Mouse (Mus musculus) left cerebral cortex, postnatal 4 days (tissue): ENCODE measurements around the gene Itpr2. TPM values are rescaled to one million over a fixed set of nuclear protein-coding genes. Genes with fewer than 3 reads are reported as not detected.

ENCODE experiments used
- DNase-seq: peaks from one replicate; pipeline ENCODE4 v3.0.0-alpha.2; 2022
- intact Hi-C: fragments of 180-260 bp; cut with DNase I; formaldehyde crosslinking; loops from one replicate; pipeline ENCODE4 v1.15.1; 2025
- total RNA-seq, 2 experiments: library from RNA; stranded (reverse); gene quantifications; 2 replicates each; pipeline ENCODE4 v1.2.3; 2021

Gene Itpr2
- total RNA-seq, 2 experiments from 2014 or later = 11.3 to 12.9 TPM

GRCm38 (mm10) chr6:146324541-146325204 is 177.3 kb downstream of the Itpr2 start:
- intact Hi-C loops = no loop called here
- DNase-seq = no peak

- no peak for DNase-seq
- intact Hi-C loops = no loop called here
Measured at GRCm38 (mm10) chr6:146322555-146322954, 179.5 kb downstream of the Itpr2 start.

GRCm38 (mm10) chr6:146321951-146322350 is 180.1 kb downstream of the Itpr2 start:
- intact Hi-C loops = no loop called here
- DNase-seq = no peak

- intact Hi-C loops = no loop called here
- no peak for DNase-seq
Measured at GRCm38 (mm10) chr6:146316415-146316814, 185.6 kb downstream of the Itpr2 start.

GRCm38 (mm10) chr6:146315153-146315552 is 186.9 kb downstream of the Itpr2 start:
- intact Hi-C loops = no loop called here
- DNase-seq = no peak

- DNase-seq = no peak
- intact Hi-C loops = no loop called here
Measured at GRCm38 (mm10) chr6:146314304-146314703, 187.7 kb downstream of the Itpr2 start.

GRCm38 (mm10) chr6:146313396-146313795 is 188.6 kb downstream of the Itpr2 start:
- intact Hi-C loops = no loop called here
- DNase-seq = no peak

GRCm38 (mm10) chr6:146310210-146310609 is 191.8 kb downstream of the Itpr2 start:
- intact Hi-C loops = no loop called here
- no peak for DNase-seq

GRCm38 (mm10) chr6:146309335-146309734 is 192.7 kb downstream of the Itpr2 start:
- intact Hi-C loops = no loop called here
- DNase-seq = no peak

- intact Hi-C loops = no loop called here
- DNase-seq = no peak
Measured at GRCm38 (mm10) chr6:146305995-146306394, 196.0 kb downstream of the Itpr2 start.

- intact Hi-C loops = no loop called here
Measured at GRCm38 (mm10) chr6:146304088-146304487, 197.9 kb downstream of the Itpr2 start.

GRCm38 (mm10) chr6:146303336-146303735 is 198.7 kb downstream of the Itpr2 start:
- intact Hi-C loops = no loop called here
- peak; percentile 61 for DNase-seq

More at GRCm38 (mm10) chr6:146304088-146304487, 197.9 kb downstream of the Itpr2 start:
- no peak for DNase-seq

GRCm38 (mm10) chr6:146302574-146303130 is 199.4 kb downstream of the Itpr2 start:
- intact Hi-C loops = no loop called here

GRCm38 (mm10) chr6:146302101-146302500 is 199.9 kb downstream of the Itpr2 start:
- intact Hi-C loops = no loop called here
- DNase-seq = no peak

More at GRCm38 (mm10) chr6:146302574-146303130, 199.4 kb downstream of the Itpr2 start:
- no peak for DNase-seq

- intact Hi-C loops = no loop called here
Measured at GRCm38 (mm10) chr6:146300961-146301360, 201.1 kb downstream of the Itpr2 start.

GRCm38 (mm10) chr6:146298712-146299111 is 203.3 kb downstream of the Itpr2 start:
- no peak for DNase-seq
- intact Hi-C loops = no loop called here

More at GRCm38 (mm10) chr6:146300961-146301360, 201.1 kb downstream of the Itpr2 start:
- no peak for DNase-seq

GRCm38 (mm10) chr6:146291036-146291435 is 211.0 kb downstream of the Itpr2 start:
- no peak for DNase-seq
- intact Hi-C loops = no loop called here

- intact Hi-C loops = no loop called here
- no peak for DNase-seq
Measured at GRCm38 (mm10) chr6:146289801-146290200, 212.2 kb downstream of the Itpr2 start.

GRCm38 (mm10) chr6:146288266-146288665 is 213.8 kb downstream of the Itpr2 start:
- intact Hi-C loops = no loop called here
- no peak for DNase-seq

- intact Hi-C loops = no loop called here
- DNase-seq = no peak
Measured at GRCm38 (mm10) chr6:146284921-146285565, 217.0 kb downstream of the Itpr2 start.

GRCm38 (mm10) chr6:146283981-146284380 is 218.0 kb downstream of the Itpr2 start:
- DNase-seq = no peak

More at GRCm38 (mm10) chr6:146283981-146284380, 218.0 kb downstream of the Itpr2 start:
- intact Hi-C loops = no loop called here
